Mouse (Mus musculus) heart, adult 11 months (tissue): ENCODE measurements around the gene Sh3rf3.
A peak's percentile ranks its signal among the peaks of the same experiment; 100 is the strongest.

Source experiments
- DNase-seq: peaks from one replicate; pipeline ENCODE4 v3.0.0; 2022

Gene Sh3rf3

GRCm38 (mm10) chr10:58855199-58855751, 42.1 kb downstream of the Sh3rf3 start:
- peak; percentile 60 for DNase-seq

- DNase-seq = no peak
Observed at GRCm38 (mm10) chr10:58855814-58856213, 42.7 kb downstream of the Sh3rf3 start.

- no peak for DNase-seq
Observed at GRCm38 (mm10) chr10:58856742-58857141, 43.6 kb downstream of the Sh3rf3 start.

GRCm38 (mm10) chr10:58864735-58865134, 51.6 kb downstream of the Sh3rf3 start:
- peak; percentile 68 for DNase-seq

GRCm38 (mm10) chr10:58867536-58867935, 54.4 kb downstream of the Sh3rf3 start:
- DNase-seq = peak; percentile 59

- peak; percentile 73 for DNase-seq
Observed at GRCm38 (mm10) chr10:58869836-58870235, 56.7 kb downstream of the Sh3rf3 start.

GRCm38 (mm10) chr10:58871149-58871820, 58.1 kb downstream of the Sh3rf3 start:
- DNase-seq = peak; percentile 61

GRCm38 (mm10) chr10:58871821-58872577, 58.8 kb downstream of the Sh3rf3 start:
- peak; percentile 1 for DNase-seq

- DNase-seq = no peak
Observed at GRCm38 (mm10) chr10:58877835-58878234, 64.7 kb downstream of the Sh3rf3 start.

- no peak for DNase-seq
Observed at GRCm38 (mm10) chr10:58878636-58879035, 65.5 kb downstream of the Sh3rf3 start.

- DNase-seq = peak; percentile 86
Observed at GRCm38 (mm10) chr10:58882741-58883140, 69.6 kb downstream of the Sh3rf3 start.

- no peak for DNase-seq
Observed at GRCm38 (mm10) chr10:58885351-58885750, 72.2 kb downstream of the Sh3rf3 start.

GRCm38 (mm10) chr10:58885816-58886215, 72.7 kb downstream of the Sh3rf3 start:
- DNase-seq = no peak

GRCm38 (mm10) chr10:58890671-58891439, 77.7 kb downstream of the Sh3rf3 start:
- no peak for DNase-seq

- DNase-seq = no peak
Observed at GRCm38 (mm10) chr10:58895431-58895830, 82.3 kb downstream of the Sh3rf3 start.

- DNase-seq = peak; percentile 80
Observed at GRCm38 (mm10) chr10:58897009-58897543, 83.9 kb downstream of the Sh3rf3 start.

- DNase-seq = peak; percentile 50
Observed at GRCm38 (mm10) chr10:58905253-58905652, 92.1 kb downstream of the Sh3rf3 start.

GRCm38 (mm10) chr10:58907001-58907443, 93.9 kb downstream of the Sh3rf3 start:
- peak; percentile 74 for DNase-seq

GRCm38 (mm10) chr10:58908451-58908850, 95.3 kb downstream of the Sh3rf3 start:
- peak; percentile 24 for DNase-seq

- peak; percentile 81 for DNase-seq
Observed at GRCm38 (mm10) chr10:58915301-58916245, 102.4 kb downstream of the Sh3rf3 start.

GRCm38 (mm10) chr10:58921643-58922188, 108.6 kb downstream of the Sh3rf3 start:
- no peak for DNase-seq
